Mouse (Mus musculus): ENCODE data around the gene Dad1. TPM values are rescaled to one million over a fixed set of nuclear protein-coding genes. Genes with fewer than 3 reads are reported as not detected.
A peak's percentile ranks its signal among the peaks of the same experiment; 100 is the strongest.

The Dad1 gene
- 324 TPM for polyA plus RNA-seq (2012; fragmentation: generic; extraction: Trizol)

DNA sequence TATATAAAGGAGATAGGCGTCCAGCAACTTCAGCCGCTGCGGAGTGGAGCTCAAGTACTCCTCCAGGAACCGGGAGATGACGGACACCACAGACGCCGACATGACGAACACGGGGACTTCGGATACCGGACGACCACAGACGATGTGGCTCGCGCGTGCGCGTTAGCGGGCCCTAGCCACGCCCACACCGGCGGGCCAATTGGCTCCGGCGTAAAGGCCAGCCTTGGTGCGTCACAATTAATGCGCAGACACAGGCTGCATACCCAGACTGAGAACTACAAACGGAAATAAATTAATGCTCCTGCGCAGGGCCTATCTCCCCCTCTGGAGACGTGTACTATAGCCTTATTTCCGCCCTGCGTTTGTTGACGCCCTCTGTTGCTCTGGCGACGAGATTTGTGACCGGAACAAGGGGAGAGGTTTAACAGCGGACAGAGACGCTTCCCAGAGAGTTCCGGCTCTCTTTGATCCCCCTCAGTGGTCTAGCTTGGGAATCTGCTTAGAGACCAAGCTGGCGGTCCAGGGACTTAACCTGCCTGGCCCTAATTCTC is at the start of gene Dad1, which contains the start of gene Abhd4:
TSS of gene Dad1 (minus strand) at position 364 of the 551 bp plus-strand sequence.
TSS of gene Abhd4 (plus strand) at position 448 of the 551 bp plus-strand sequence.
- H3ac ChIP-seq (ENCODE audit: control insufficient read depth, insufficient read length), result no peak within 1 kb of the TSS
- peaks cover 47% of the 10 kb centered on the region for H3K79me2 ChIP-seq (ENCODE audit: control insufficient read depth, insufficient read depth)
- peak within 1 kb of the TSS; percentile 85 for H3K4me3 ChIP-seq
- no peaks in the 10 kb centered on the region for H3K27me3 ChIP-seq (ENCODE audit: control insufficient read depth, insufficient read depth, insufficient read length)
- H3K4me2 ChIP-seq (ENCODE audit: low read depth), result peak within 1 kb of the TSS; percentile 93
- no peaks in the 10 kb centered on the region for H3K36me3 ChIP-seq (ENCODE audit: control insufficient read depth, insufficient read depth)
- TF ChIP-seq CEBPB (IDR thresholded peaks at IDR 0.05; ENCODE audit: insufficient read depth, poor library complexity, severe bottlenecking) (no peak), TCF12 (IDR thresholded peaks at IDR 0.05; ENCODE audit: insufficient read depth, poor library complexity, severe bottlenecking) (no peak), REST (IDR thresholded peaks at IDR 0.05; ENCODE audit: insufficient read depth, insufficient read length) (no peak), MAX (IDR thresholded peaks at IDR 0.05; ENCODE audit: low read depth) (no peak), POLR2AphosphoS2 (IDR thresholded peaks at IDR 0.05; ENCODE audit: insufficient read length, low read depth) (peak; percentile 96), MYOD1 (IDR thresholded peaks at IDR 0.05; ENCODE audit: control insufficient read depth in 1 of 3, insufficient read length in 2 of 3, low read depth in 2 of 3) (no peak), USF1 (IDR thresholded peaks at IDR 0.05; ENCODE audit: low read depth) (peak; percentile 7), POLR2A (IDR thresholded peaks at IDR 0.05; ENCODE audit: insufficient read length, low read depth) (peak; percentile 98), E2F4 (IDR thresholded peaks at IDR 0.05; ENCODE audit: insufficient read depth) (no peak), SRF (IDR thresholded peaks at IDR 0.05; ENCODE audit: control insufficient read depth, insufficient read length, low read depth) (peak; percentile 48), MYOG (IDR thresholded peaks at IDR 0.05; ENCODE audit: control insufficient read depth in 1 of 3, insufficient read depth in 1 of 3, insufficient read length in 2 of 3, low read depth in 2 of 3) (no peak), TCF3 (IDR thresholded peaks at IDR 0.05; ENCODE audit: insufficient read length, low read depth) (no peak)

GRCm38 (mm10) chr14:54300676-54301075 is 46.8 kb upstream of the Dad1 start:
- Histone ChIP-seq H3ac (ENCODE audit: control insufficient read depth, insufficient read length) (no peak overlapping the region), H3K79me2 (ENCODE audit: control insufficient read depth, insufficient read depth) (no peaks in the 10 kb centered on the region), H3K4me3 (no peak overlapping the region), H3K36me3 (ENCODE audit: control insufficient read depth, insufficient read depth) (no peaks in the 10 kb centered on the region), H3K27me3 (ENCODE audit: control insufficient read depth, insufficient read depth, insufficient read length) (no peaks in the 10 kb centered on the region), H3K4me2 (ENCODE audit: low read depth) (no peak overlapping the region)
- TF ChIP-seq SRF (IDR thresholded peaks at IDR 0.05; ENCODE audit: control insufficient read depth, insufficient read length, low read depth) (no peak), MYOG (IDR thresholded peaks at IDR 0.05; ENCODE audit: control insufficient read depth in 1 of 3, insufficient read depth in 1 of 3, insufficient read length in 2 of 3, low read depth in 2 of 3) (no peak)

DNA sequence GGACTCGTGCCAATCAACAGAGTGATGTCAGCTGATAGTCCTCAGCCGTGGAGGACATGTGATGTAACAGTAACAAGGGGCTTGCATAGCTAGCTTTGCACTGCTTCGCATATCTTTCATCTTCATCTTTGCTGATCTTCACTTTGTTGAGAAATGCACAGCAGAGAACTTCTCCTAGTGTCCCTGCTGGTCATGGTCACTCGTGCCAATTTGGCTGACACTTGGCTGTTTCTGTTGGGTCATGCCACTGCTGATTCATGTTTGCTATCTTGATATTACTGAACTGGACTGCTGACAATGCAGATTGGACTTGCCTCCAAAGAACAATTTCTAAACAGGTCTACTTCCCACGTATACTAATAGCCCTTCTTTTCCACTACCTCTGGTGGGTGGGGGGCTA is 46.2 kb upstream of the Dad1 start:
- Histone ChIP-seq H3ac (ENCODE audit: control insufficient read depth, insufficient read length) (no peak overlapping the region), H3K36me3 (ENCODE audit: control insufficient read depth, insufficient read depth) (no peaks in the 10 kb centered on the region), H3K4me2 (ENCODE audit: low read depth) (no peak overlapping the region), H3K27me3 (ENCODE audit: control insufficient read depth, insufficient read depth, insufficient read length) (no peaks in the 10 kb centered on the region), H3K79me2 (ENCODE audit: control insufficient read depth, insufficient read depth) (no peaks in the 10 kb centered on the region), H3K4me3 (no peak overlapping the region)
- TF ChIP-seq E2F4 (IDR thresholded peaks at IDR 0.05; ENCODE audit: insufficient read depth) (no peak), USF1 (IDR thresholded peaks at IDR 0.05; ENCODE audit: low read depth) (no peak), MYOD1 (IDR thresholded peaks at IDR 0.05; ENCODE audit: control insufficient read depth in 1 of 3, insufficient read length in 2 of 3, low read depth in 2 of 3) (no peak), MAX (IDR thresholded peaks at IDR 0.05; ENCODE audit: low read depth) (no peak), MYOG (IDR thresholded peaks at IDR 0.05; ENCODE audit: control insufficient read depth in 1 of 3, insufficient read depth in 1 of 3, insufficient read length in 2 of 3, low read depth in 2 of 3) (no peak), POLR2A (IDR thresholded peaks at IDR 0.05; ENCODE audit: insufficient read length, low read depth) (no peak), TCF3 (IDR thresholded peaks at IDR 0.05; ENCODE audit: insufficient read length, low read depth) (no peak), TCF12 (IDR thresholded peaks at IDR 0.05; ENCODE audit: insufficient read depth, poor library complexity, severe bottlenecking) (no peak), CEBPB (IDR thresholded peaks at IDR 0.05; ENCODE audit: insufficient read depth, poor library complexity, severe bottlenecking) (no peak), SRF (IDR thresholded peaks at IDR 0.05; ENCODE audit: control insufficient read depth, insufficient read length, low read depth) (no peak), POLR2AphosphoS2 (IDR thresholded peaks at IDR 0.05; ENCODE audit: insufficient read length, low read depth) (no peak), REST (IDR thresholded peaks at IDR 0.05; ENCODE audit: insufficient read depth, insufficient read length) (no peak)

DNA sequence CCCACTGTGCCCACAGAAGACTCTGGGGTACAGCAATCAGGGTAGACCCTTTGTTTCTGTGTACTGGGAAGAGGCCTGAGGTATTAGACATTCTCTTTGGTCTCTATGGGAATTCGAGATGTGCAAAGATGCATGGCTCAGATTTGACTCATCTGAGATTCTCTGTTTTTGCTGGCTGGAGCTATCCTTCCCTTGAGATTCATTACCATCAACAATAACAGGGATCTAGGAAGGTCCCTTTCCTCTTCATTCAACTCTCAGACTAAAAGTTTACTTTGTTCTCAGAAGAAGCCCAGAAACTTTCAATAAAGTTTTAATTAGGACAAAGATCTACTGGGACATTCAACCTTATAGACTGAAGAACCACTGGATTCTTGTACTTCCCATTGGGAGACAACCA is 30.9 kb upstream of the Dad1 start, which contains the start of gene Olfr49:
TSS of gene Olfr49 (minus strand) at position 101 of the 400 bp plus-strand sequence.
- Histone ChIP-seq H3K36me3 (ENCODE audit: control insufficient read depth, insufficient read depth) (no peaks in the 10 kb centered on the region), H3K27me3 (ENCODE audit: control insufficient read depth, insufficient read depth, insufficient read length) (no peaks in the 10 kb centered on the region), H3ac (ENCODE audit: control insufficient read depth, insufficient read length) (no peak within 1 kb of the TSS), H3K4me3 (no peak within 1 kb of the TSS), H3K79me2 (ENCODE audit: control insufficient read depth, insufficient read depth) (no peaks in the 10 kb centered on the region), H3K4me2 (ENCODE audit: low read depth) (no peak within 1 kb of the TSS)
- TF ChIP-seq REST (IDR thresholded peaks at IDR 0.05; ENCODE audit: insufficient read depth, insufficient read length), result no peak
- no peak for TF ChIP-seq MAX (IDR thresholded peaks at IDR 0.05; ENCODE audit: low read depth)
- no peak for TF ChIP-seq E2F4 (IDR thresholded peaks at IDR 0.05; ENCODE audit: insufficient read depth)
- no peak for TF ChIP-seq USF1 (IDR thresholded peaks at IDR 0.05; ENCODE audit: low read depth)
- no peak for TF ChIP-seq POLR2A (IDR thresholded peaks at IDR 0.05; ENCODE audit: insufficient read length, low read depth)

- Histone ChIP-seq H3K36me3 (ENCODE audit: control insufficient read depth, insufficient read depth) (no peaks in the 10 kb centered on the region), H3K4me3 (no peak overlapping the region), H3K79me2 (ENCODE audit: control insufficient read depth, insufficient read depth) (no peaks in the 10 kb centered on the region), H3ac (ENCODE audit: control insufficient read depth, insufficient read length) (no peak overlapping the region), H3K27me3 (ENCODE audit: control insufficient read depth, insufficient read depth, insufficient read length) (peaks cover 5% of the 10 kb centered on the region), H3K4me2 (ENCODE audit: low read depth) (no peak overlapping the region)
- no peak for TF ChIP-seq POLR2AphosphoS2 (IDR thresholded peaks at IDR 0.05; ENCODE audit: insufficient read length, low read depth)
- no peak for TF ChIP-seq REST (IDR thresholded peaks at IDR 0.05; ENCODE audit: insufficient read depth, insufficient read length)
- no peak for TF ChIP-seq TCF12 (IDR thresholded peaks at IDR 0.05; ENCODE audit: insufficient read depth, poor library complexity, severe bottlenecking)
- no peak for TF ChIP-seq E2F4 (IDR thresholded peaks at IDR 0.05; ENCODE audit: insufficient read depth)
- TF ChIP-seq MAX (IDR thresholded peaks at IDR 0.05; ENCODE audit: low read depth), result no peak
- TF ChIP-seq USF1 (IDR thresholded peaks at IDR 0.05; ENCODE audit: low read depth), result no peak
- no peak for TF ChIP-seq TCF3 (IDR thresholded peaks at IDR 0.05; ENCODE audit: insufficient read length, low read depth)
- TF ChIP-seq MYOD1 (IDR thresholded peaks at IDR 0.05; ENCODE audit: control insufficient read depth in 1 of 3, insufficient read length in 2 of 3, low read depth in 2 of 3), result no peak
- TF ChIP-seq SRF (IDR thresholded peaks at IDR 0.05; ENCODE audit: control insufficient read depth, insufficient read length, low read depth), result no peak
- no peak for TF ChIP-seq CEBPB (IDR thresholded peaks at IDR 0.05; ENCODE audit: insufficient read depth, poor library complexity, severe bottlenecking)
These were observed 22.5 kb upstream of the Dad1 start for GRCm38 (mm10) chr14:54276446-54276845.
